Mouse (Mus musculus) kidney, adult 2 months (tissue): ENCODE data around the gene Maats1. TPM values are rescaled to one million over a fixed set of nuclear protein-coding genes. Genes with fewer than 3 reads are reported as not detected.

Experiments used
- DNase-seq: peaks from one replicate; pipeline ENCODE4 v3.0.0; 2021
- H3K27ac ChIP-seq: fragments of 200-500 bp; 2 replicates; pipeline ENCODE4 v1.5.1; 2012; ENCODE audit warnings: low read depth, low read length, control low read depth, inconsistent platforms; ENCODE audit not compliant: insufficient read depth
- H3K27me3 ChIP-seq: fragments of 200-500 bp; replicated peaks from 2 replicates; pipeline ENCODE4 v1.6.1; 2012; ENCODE audit warnings: mild to moderate bottlenecking, moderate library complexity, low read length, inconsistent platforms; ENCODE audit not compliant: control insufficient read depth, insufficient read depth
- H3K36me3 ChIP-seq: fragments of 200-500 bp; 2 replicates; pipeline ENCODE4 v1.6.1; 2012; ENCODE audit warnings: mild to moderate bottlenecking, moderate library complexity, low read length, inconsistent platforms; ENCODE audit not compliant: control insufficient read depth, insufficient read depth
- H3K4me1 ChIP-seq: fragments of 200-500 bp; 2 replicates; pipeline ENCODE4 v1.6.1; 2011; ENCODE audit warnings: low read length; ENCODE audit not compliant: control insufficient read depth, insufficient read depth
- H3K4me3 ChIP-seq: fragments of 200-500 bp; 2 replicates; pipeline ENCODE4 v1.5.1; 2011; ENCODE audit warnings: mild to moderate bottlenecking, low read depth, low read length, control low read depth; ENCODE audit not compliant: insufficient read depth
- CTCF ChIP-seq: fragments of 200-500 bp; conservative IDR thresholded peaks from 2 replicates; pipeline ENCODE4 v1.5.1; 2011; ENCODE audit warnings: low read depth, mild to moderate bottlenecking, control low read depth, low read length, moderate library complexity, mixed read lengths; ENCODE audit not compliant: insufficient read depth, insufficient read length
- POLR2A ChIP-seq: fragments of 200-500 bp; IDR thresholded peaks from one replicate; pipeline ENCODE4 v1.6.1; 2011; ENCODE audit warnings: low read depth, low read length, control low read depth
- WGBS: fragments of 180-500 bp; shearing (Covaris S2); methylation state at CpG from one replicate; pipeline ENCODE4 v1.1.7; 2018; 5-methylcytosine and 5-hydroxymethylcytosine counted together
- polyA plus RNA-seq: library from polyadenylated mRNA; depleted of rRNA; stranded (reverse); fragments of >200 nt; gene quantifications from 2 replicates; pipeline ENCODE4 v1.2.3, GENCODE M21; 2012

Gene Maats1
- polyA plus RNA-seq, 1 experiment: 0.50 TPM

GRCm38 (mm10) chr16:38362493-38363255 lies 20.7 kb upstream of the Maats1 start:
- TF ChIP-seq CTCF (no peak), POLR2A (no peak)
- Histone ChIP-seq H3K27me3 (no peaks in the 10 kb centered on the region), H3K27ac (no peak overlapping the region), H3K4me1 (no peaks in the 10 kb centered on the region), H3K36me3 (no peaks in the 10 kb centered on the region), H3K4me3 (no peak overlapping the region)
- 69% methylated on average over 20 of the region's 20 CpGs for WGBS
- no peak for DNase-seq

GRCm38 (mm10) chr16:38361933-38362332 lies 20.0 kb upstream of the Maats1 start, which contains the start of gene Popdc2:
Gene Popdc2 (plus strand): TSS chr16:38362209.
- no peak within 1 kb of the TSS for H3K27ac ChIP-seq
- 48% methylated on average over 10 of the region's 10 CpGs for WGBS
- no peaks in the 10 kb centered on the region for H3K27me3 ChIP-seq
- TF ChIP-seq CTCF (no peak), POLR2A (no peak)
- no peaks in the 10 kb centered on the region for H3K36me3 ChIP-seq
- H3K4me3 ChIP-seq: no peak within 1 kb of the TSS
- no peaks in the 10 kb centered on the region for H3K4me1 ChIP-seq
- DNase-seq: peak; percentile 6

DNA sequence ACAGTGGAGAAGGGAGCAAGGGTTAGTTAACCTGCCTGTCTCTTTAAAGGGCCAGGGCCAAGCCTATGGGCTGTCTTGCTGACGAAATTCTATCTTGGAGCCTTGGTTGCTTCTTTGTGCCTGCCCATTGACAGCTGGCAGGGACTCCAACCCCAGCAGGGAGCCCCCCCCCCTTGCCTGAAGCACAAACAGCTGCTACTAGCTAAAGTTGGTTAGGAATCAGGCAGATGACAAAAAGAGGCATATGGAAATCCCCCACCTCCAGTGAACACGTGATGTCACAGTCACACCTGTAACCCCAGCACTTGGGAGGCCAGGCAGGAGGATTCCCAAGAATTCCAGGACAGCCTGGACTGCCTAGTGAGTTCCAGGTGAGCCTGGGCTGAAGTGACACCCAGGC lies 18.4 kb upstream of the Maats1 start:
- H3K27me3 ChIP-seq: no peaks in the 10 kb centered on the region
- H3K4me3 ChIP-seq: no peak overlapping the region
- WGBS: 53% methylated on average over 2 of the region's 2 CpGs
- H3K4me1 ChIP-seq: no peaks in the 10 kb centered on the region
- DNase-seq: no peak
- H3K36me3 ChIP-seq: no peaks in the 10 kb centered on the region
- TF ChIP-seq CTCF: no peak
- H3K27ac ChIP-seq: no peak overlapping the region

DNA sequence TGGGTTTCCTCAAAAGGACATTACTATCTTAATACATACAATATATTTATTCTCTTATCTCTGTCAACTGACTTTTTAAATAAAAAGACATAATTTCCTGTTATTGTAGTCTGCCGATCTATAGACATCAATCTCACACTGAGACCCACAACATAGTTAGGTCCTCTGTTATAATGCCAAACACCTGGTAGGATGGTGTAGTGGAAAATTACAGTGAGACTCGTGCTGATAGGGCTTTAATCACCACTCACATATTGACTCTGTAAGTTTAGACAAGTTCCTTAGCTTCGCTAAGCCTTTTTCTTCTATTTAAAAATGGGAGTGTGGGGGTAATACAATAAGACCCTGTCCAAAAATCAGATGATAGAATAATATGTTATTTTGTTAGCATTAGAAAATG lies 17.9 kb upstream of the Maats1 start:
- no peaks in the 10 kb centered on the region for H3K4me1 ChIP-seq
- DNase-seq: no peak
- no peaks in the 10 kb centered on the region for H3K27me3 ChIP-seq
- TF ChIP-seq POLR2A: no peak
- TF ChIP-seq CTCF: no peak
- H3K4me3 ChIP-seq: no peak overlapping the region
- no peak overlapping the region for H3K27ac ChIP-seq
- H3K36me3 ChIP-seq: no peaks in the 10 kb centered on the region
- 75% methylated on average over 3 of the region's 3 CpGs for WGBS

GRCm38 (mm10) chr16:38359241-38359640 lies 17.3 kb upstream of the Maats1 start:
- no peak for TF ChIP-seq CTCF
- TF ChIP-seq POLR2A: no peak
- no peak for DNase-seq
- 93% methylated on average over 2 of the region's 2 CpGs for WGBS
- Histone ChIP-seq H3K27me3 (no peaks in the 10 kb centered on the region), H3K4me3 (no peak overlapping the region), H3K4me1 (no peaks in the 10 kb centered on the region), H3K36me3 (no peaks in the 10 kb centered on the region), H3K27ac (no peak overlapping the region)

GRCm38 (mm10) chr16:38358256-38358812 lies 16.4 kb upstream of the Maats1 start:
- Histone ChIP-seq H3K4me1 (no peaks in the 10 kb centered on the region), H3K36me3 (no peaks in the 10 kb centered on the region), H3K4me3 (no peak overlapping the region), H3K27me3 (no peaks in the 10 kb centered on the region), H3K27ac (no peak overlapping the region)
- no peak for DNase-seq
- TF ChIP-seq CTCF: no peak
- TF ChIP-seq POLR2A: no peak
- WGBS: 91% methylated on average over 6 of the region's 6 CpGs

- no peak for DNase-seq
- H3K27me3 ChIP-seq: no peaks in the 10 kb centered on the region
- no peaks in the 10 kb centered on the region for H3K4me1 ChIP-seq
- TF ChIP-seq CTCF (no peak), POLR2A (no peak)
- H3K4me3 ChIP-seq: no peak overlapping the region
- no peaks in the 10 kb centered on the region for H3K36me3 ChIP-seq
- no peak overlapping the region for H3K27ac ChIP-seq
- WGBS: 90% methylated on average over 5 of the region's 5 CpGs
Measured at GRCm38 (mm10) chr16:38354185-38354913, 12.4 kb upstream of the Maats1 start.
